Mouse (Mus musculus): ENCODE results near the gene Clec4e. TPM values are rescaled to one million over a fixed set of nuclear protein-coding genes. Genes with fewer than 3 reads are reported as not detected.
"Not testable (repeated sequence)": the region's sequence is repeated elsewhere in the genome, so short reads cannot be mapped to it uniquely, and the experiment has no call there.

Clec4e gene
- polyA plus RNA-seq (2015; fragmentation: Nextera tagmentation; extraction: Ambion mirVana) = 0.25 TPM in 1 of 2 replicates, not detected in the other

GRCm38 (mm10) chr6:123289753-123290152 lies at the start of gene Clec4e:
Clec4e (minus strand) TSS chr6:123289870.
- H3K9me3 ChIP-seq = no peaks in the 10 kb centered on the region
- no peak within 1 kb of the TSS for H3K27ac ChIP-seq
- no peak within 1 kb of the TSS for H3K4me3 ChIP-seq
- no peak for ATAC-seq (ENCODE audit: insufficient number of reproducible peaks, insufficient read depth, low FRiP score, low TSS enrichment, low read depth)
- no peak within 1 kb of the TSS for H3K9ac ChIP-seq
- 75% methylated on average over 4 of the region's 4 CpGs for WGBS
- H3K36me3 ChIP-seq = no peaks in the 10 kb centered on the region
- H3K4me1 ChIP-seq = no peaks in the 10 kb centered on the region
- H3K4me2 ChIP-seq = no peak within 1 kb of the TSS
- no peaks in the 10 kb centered on the region for H3K27me3 ChIP-seq

GRCm38 (mm10) chr6:123332503-123332902 lies 42.8 kb upstream of the Clec4e start:
- no peaks in the 10 kb centered on the region for H3K27me3 ChIP-seq
- ATAC-seq (ENCODE audit: insufficient number of reproducible peaks, insufficient read depth, low FRiP score, low TSS enrichment, low read depth) = no peak
- no peak overlapping the region for H3K27ac ChIP-seq
- no peaks in the 10 kb centered on the region for H3K36me3 ChIP-seq
- 60% methylated on average over 2 of the region's 2 CpGs for WGBS
- no peak overlapping the region for H3K4me2 ChIP-seq
- H3K9ac ChIP-seq = no peak overlapping the region
- no peaks in the 10 kb centered on the region for H3K9me3 ChIP-seq
- no peaks in the 10 kb centered on the region for H3K4me1 ChIP-seq
- H3K4me3 ChIP-seq = no peak overlapping the region

- no peak within 1 kb of the TSS for H3K9ac ChIP-seq
- H3K4me1 ChIP-seq = no peaks in the 10 kb centered on the region
- ATAC-seq (ENCODE audit: insufficient number of reproducible peaks, insufficient read depth, low FRiP score, low TSS enrichment, low read depth) = no peak
- no peaks in the 10 kb centered on the region for H3K36me3 ChIP-seq
- WGBS = 90% methylated on average over 2 of the region's 2 CpGs
- no peak within 1 kb of the TSS for H3K4me3 ChIP-seq
- H3K9me3 ChIP-seq = no peaks in the 10 kb centered on the region
- no peak within 1 kb of the TSS for H3K4me2 ChIP-seq
- H3K27ac ChIP-seq = no peak within 1 kb of the TSS
- H3K27me3 ChIP-seq = no peaks in the 10 kb centered on the region
These were observed 18.4 kb upstream of the Clec4e start, which contains the start of gene Vmn2r19 for GRCm38 (mm10) chr6:123308033-123308432. Vmn2r19 (plus strand) TSS chr6:123308333.

GRCm38 (mm10) chr6:123306315-123306714 lies 16.6 kb upstream of the Clec4e start:
- H3K27me3 ChIP-seq; H3K9me3 ChIP-seq; H3K36me3 ChIP-seq; H3K4me3 ChIP-seq; H3K27ac ChIP-seq; H3K4me1 ChIP-seq; H3K4me2 ChIP-seq; ATAC-seq (ENCODE audit: insufficient number of reproducible peaks, insufficient read depth, low FRiP score, low TSS enrichment, low read depth); H3K9ac ChIP-seq: not testable (repeated sequence)
- 84% methylated on average over 7 of the region's 7 CpGs for WGBS

- no peaks in the 10 kb centered on the region for H3K9me3 ChIP-seq
- ATAC-seq (ENCODE audit: insufficient number of reproducible peaks, insufficient read depth, low FRiP score, low TSS enrichment, low read depth) = no peak
- no peak overlapping the region for H3K4me2 ChIP-seq
- H3K4me1 ChIP-seq = no peaks in the 10 kb centered on the region
- WGBS = 61% methylated on average over 1 of the region's 1 CpGs
- no peak overlapping the region for H3K9ac ChIP-seq
- H3K27me3 ChIP-seq = no peaks in the 10 kb centered on the region
- H3K36me3 ChIP-seq = no peaks in the 10 kb centered on the region
- no peak overlapping the region for H3K4me3 ChIP-seq
- H3K27ac ChIP-seq = no peak overlapping the region
These were observed 7.0 kb upstream of the Clec4e start for GRCm38 (mm10) chr6:123296687-123297086.

GRCm38 (mm10) chr6:123293509-123293908 lies 3.8 kb upstream of the Clec4e start:
- not testable (repeated sequence) for H3K36me3 ChIP-seq; H3K4me2 ChIP-seq; H3K9ac ChIP-seq; H3K9me3 ChIP-seq; H3K4me3 ChIP-seq; H3K4me1 ChIP-seq; H3K27me3 ChIP-seq; ATAC-seq (ENCODE audit: insufficient number of reproducible peaks, insufficient read depth, low FRiP score, low TSS enrichment, low read depth); H3K27ac ChIP-seq
- WGBS = 82% methylated on average over 11 of the region's 11 CpGs

- Histone ChIP-seq H3K9me3 (no peaks in the 10 kb centered on the region), H3K9ac (no peak overlapping the region), H3K4me3 (no peak overlapping the region), H3K36me3 (no peaks in the 10 kb centered on the region), H3K27me3 (no peaks in the 10 kb centered on the region), H3K4me2 (no peak overlapping the region), H3K27ac (no peak overlapping the region), H3K4me1 (no peaks in the 10 kb centered on the region)
- 88% methylated on average over 1 of the region's 1 CpGs for WGBS
- ATAC-seq (ENCODE audit: insufficient number of reproducible peaks, insufficient read depth, low FRiP score, low TSS enrichment, low read depth) = no peak
These were observed 3.2 kb upstream of the Clec4e start for GRCm38 (mm10) chr6:123292751-123293400.

- no peaks in the 10 kb centered on the region for H3K36me3 ChIP-seq
- no peaks in the 10 kb centered on the region for H3K9me3 ChIP-seq
- no peak for ATAC-seq (ENCODE audit: insufficient number of reproducible peaks, insufficient read depth, low FRiP score, low TSS enrichment, low read depth)
- no peak overlapping the region for H3K27ac ChIP-seq
- H3K9ac ChIP-seq = no peak overlapping the region
- H3K27me3 ChIP-seq = no peaks in the 10 kb centered on the region
- H3K4me1 ChIP-seq = no peaks in the 10 kb centered on the region
- no peak overlapping the region for H3K4me3 ChIP-seq
- no peak overlapping the region for H3K4me2 ChIP-seq
- WGBS = 81% methylated on average over 10 of the region's 10 CpGs
These were observed 739 bp downstream of the Clec4e start for GRCm38 (mm10) chr6:123288931-123289330.

GRCm38 (mm10) chr6:123286311-123286710 lies 3.4 kb downstream of the Clec4e start:
- Histone ChIP-seq H3K9me3 (no peaks in the 10 kb centered on the region), H3K4me1 (no peaks in the 10 kb centered on the region), H3K27ac (no peak overlapping the region), H3K27me3 (no peaks in the 10 kb centered on the region), H3K4me3 (no peak overlapping the region), H3K9ac (no peak overlapping the region), H3K4me2 (no peak overlapping the region), H3K36me3 (no peaks in the 10 kb centered on the region)
- no peak for ATAC-seq (ENCODE audit: insufficient number of reproducible peaks, insufficient read depth, low FRiP score, low TSS enrichment, low read depth)
- WGBS = 90% methylated on average over 2 of the region's 2 CpGs

- Histone ChIP-seq H3K36me3 (no peaks in the 10 kb centered on the region), H3K4me2 (no peak overlapping the region), H3K27ac (no peak overlapping the region), H3K27me3 (no peaks in the 10 kb centered on the region), H3K9me3 (no peaks in the 10 kb centered on the region), H3K4me1 (no peaks in the 10 kb centered on the region), H3K9ac (no peak overlapping the region), H3K4me3 (no peak overlapping the region)
- WGBS = 92% methylated on average over 2 of the region's 2 CpGs
- no peak for ATAC-seq (ENCODE audit: insufficient number of reproducible peaks, insufficient read depth, low FRiP score, low TSS enrichment, low read depth)
These were observed 10.2 kb downstream of the Clec4e start for GRCm38 (mm10) chr6:123279443-123279842.

- H3K36me3 ChIP-seq = no peaks in the 10 kb centered on the region
- no peak overlapping the region for H3K9ac ChIP-seq
- no peaks in the 10 kb centered on the region for H3K4me1 ChIP-seq
- 85% methylated on average over 5 of the region's 5 CpGs for WGBS
- no peaks in the 10 kb centered on the region for H3K9me3 ChIP-seq
- H3K27me3 ChIP-seq = no peaks in the 10 kb centered on the region
- H3K4me2 ChIP-seq = no peak overlapping the region
- H3K27ac ChIP-seq = no peak overlapping the region
- no peak overlapping the region for H3K4me3 ChIP-seq
- no peak for ATAC-seq (ENCODE audit: insufficient number of reproducible peaks, insufficient read depth, low FRiP score, low TSS enrichment, low read depth)
These were observed 22.7 kb downstream of the Clec4e start for GRCm38 (mm10) chr6:123266945-123267344.

- Histone ChIP-seq H3K9me3 (no peaks in the 10 kb centered on the region), H3K4me1 (no peaks in the 10 kb centered on the region), H3K27ac (no peak overlapping the region), H3K4me3 (no peak overlapping the region), H3K9ac (no peak overlapping the region), H3K4me2 (no peak overlapping the region), H3K27me3 (no peaks in the 10 kb centered on the region), H3K36me3 (no peaks in the 10 kb centered on the region)
- ATAC-seq (ENCODE audit: insufficient number of reproducible peaks, insufficient read depth, low FRiP score, low TSS enrichment, low read depth) = no peak
- 82% methylated on average over 4 of the region's 4 CpGs for WGBS
These were observed 23.9 kb downstream of the Clec4e start for GRCm38 (mm10) chr6:123265809-123266208.

All from embryonic facial prominence, embryonic 13.5 days (tissue).